Mouse (Mus musculus) hindbrain, embryonic 10.5 days (tissue): Measurements from ENCODE around the gene Gm11214. TPM values are rescaled to one million over a fixed set of nuclear protein-coding genes. Genes with fewer than 3 reads are reported as not detected.

Source experiments
- DNase-seq: peaks from one replicate; pipeline ENCODE4 v3.0.0-alpha.2; 2017; ENCODE audit warnings: low spot score
- H3K27ac ChIP-seq: fragments of 300-500 bp; sonication (generic); 2 replicates; pipeline ENCODE4 v1.5.1; 2016; ENCODE audit warnings: mild to moderate bottlenecking, moderate library complexity
- H3K27me3 ChIP-seq: fragments of 300-500 bp; sonication (generic); 2 replicates; pipeline ENCODE4 v1.6.1; 2016; ENCODE audit warnings: mild to moderate bottlenecking; ENCODE audit not compliant: poor library complexity, insufficient read depth, severe bottlenecking
- H3K36me3 ChIP-seq: fragments of 300-500 bp; sonication (generic); 2 replicates; pipeline ENCODE4 v1.6.1; 2016; ENCODE audit warnings: mild to moderate bottlenecking, moderate library complexity
- H3K4me1 ChIP-seq: fragments of 300-500 bp; sonication (generic); replicated peaks from 2 replicates; pipeline ENCODE4 v1.6.1; 2016; ENCODE audit warnings: mild to moderate bottlenecking
- H3K4me3 ChIP-seq: fragments of 300-500 bp; sonication (generic); 2 replicates; pipeline ENCODE4 v1.5.1; 2016; ENCODE audit warnings: mild to moderate bottlenecking, moderate library complexity
- H3K9me3 ChIP-seq: fragments of 300-500 bp; sonication (generic); 2 replicates; pipeline ENCODE4 v1.6.1; 2016; ENCODE audit warnings: mild to moderate bottlenecking, moderate library complexity
- WGBS: fragments of 180-500 bp; shearing (Covaris S2); methylation state at CpG from one replicate; pipeline ENCODE4 v1.1.7; 2016; 5-methylcytosine and 5-hydroxymethylcytosine counted together
- polyA plus RNA-seq: library from polyadenylated mRNA; unstranded; fragments of >200 nt; fragmentation: Nextera tagmentation; extraction: Ambion mirVana; gene quantifications from 2 replicates; pipeline ENCODE4 v1.2.1, GENCODE M21; 2016

The Gm11214 gene
- polyA plus RNA-seq, result not detected in 2 replicates

GRCm38 (mm10) chr4:63663279-63663678 is at the start of gene Gm11214:
Gm11214 (minus strand) TSS chr4:63663379.
- 0 out of 2 replicates have a peak, but pooled peaks cover 4% of the 10 kb centered on the region for H3K4me1 ChIP-seq
- H3K4me3 ChIP-seq, result no peak within 1 kb of the TSS
- no peaks in the 10 kb centered on the region for H3K36me3 ChIP-seq
- H3K27ac ChIP-seq, result no peak within 1 kb of the TSS
- peak; percentile 6 for DNase-seq
- WGBS, result 92% methylated on average over 6 of the region's 6 CpGs
- peaks cover 12% of the 10 kb centered on the region; the same call in 1 of the 2 replicates for H3K27me3 ChIP-seq
- no peaks in the 10 kb centered on the region for H3K9me3 ChIP-seq

- WGBS, result 89% methylated on average over 5 of the region's 5 CpGs
- no peak overlapping the region for H3K27ac ChIP-seq
Observed at GRCm38 (mm10) chr4:63711886-63712285, 48.7 kb upstream of the Gm11214 start.

GRCm38 (mm10) chr4:63710431-63711220 is 47.4 kb upstream of the Gm11214 start:
- H3K27me3 ChIP-seq, result no peaks in the 10 kb centered on the region
- H3K4me1 ChIP-seq, result no peaks in the 10 kb centered on the region
- H3K4me3 ChIP-seq, result no peak overlapping the region
- no peak for DNase-seq
- 59% methylated on average over 8 of the region's 8 CpGs for WGBS
- H3K9me3 ChIP-seq, result no peaks in the 10 kb centered on the region
- no peaks in the 10 kb centered on the region for H3K36me3 ChIP-seq
- H3K27ac ChIP-seq, result no peak overlapping the region

More at GRCm38 (mm10) chr4:63711886-63712285, 48.7 kb upstream of the Gm11214 start:
- Histone ChIP-seq H3K36me3 (no peaks in the 10 kb centered on the region), H3K4me3 (no peak overlapping the region), H3K27me3 (no peaks in the 10 kb centered on the region), H3K9me3 (no peaks in the 10 kb centered on the region), H3K4me1 (no peaks in the 10 kb centered on the region)
- no peak for DNase-seq

DNA sequence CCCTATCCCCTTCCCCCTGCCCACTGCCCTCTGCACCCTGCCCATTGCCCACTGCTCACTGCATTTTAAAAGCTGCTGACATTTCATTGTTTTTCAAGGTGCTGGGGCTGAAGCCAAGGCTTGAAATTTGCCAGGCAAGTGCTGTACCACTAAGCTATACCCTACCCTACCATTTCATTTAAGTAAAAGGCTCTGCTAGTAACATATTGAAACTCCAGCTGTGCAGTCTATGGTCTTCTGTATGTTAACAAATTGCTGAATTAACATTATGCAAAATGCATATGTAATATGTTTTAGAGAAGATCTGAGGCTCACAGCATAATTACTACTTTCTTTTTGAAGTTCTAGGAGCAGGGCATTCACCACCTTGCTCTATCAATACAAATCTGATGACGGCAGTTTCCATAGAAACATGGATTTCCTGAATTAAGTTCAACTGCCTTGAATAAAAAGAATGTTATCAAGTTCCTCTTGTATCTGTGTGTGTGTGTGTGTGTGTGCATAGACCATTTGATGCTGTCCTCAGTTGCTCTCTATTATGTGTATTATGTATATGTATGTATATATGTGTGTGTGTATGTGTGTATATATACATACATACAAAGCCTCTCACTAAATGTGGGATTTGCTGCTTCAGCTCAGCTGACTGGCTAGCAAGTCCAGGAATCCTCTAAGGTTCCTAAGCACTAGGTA is 43.2 kb upstream of the Gm11214 start:
- WGBS, result 85% methylated on average over 1 of the region's 1 CpGs
- H3K4me1 ChIP-seq, result no peaks in the 10 kb centered on the region
- H3K36me3 ChIP-seq, result no peaks in the 10 kb centered on the region
- no peaks in the 10 kb centered on the region for H3K27me3 ChIP-seq
- H3K9me3 ChIP-seq, result no peaks in the 10 kb centered on the region
- no peak for DNase-seq
- H3K4me3 ChIP-seq, result no peak overlapping the region
- no peak overlapping the region for H3K27ac ChIP-seq

GRCm38 (mm10) chr4:63704232-63704631 is 41.1 kb upstream of the Gm11214 start:
- 81% methylated on average over 5 of the region's 5 CpGs for WGBS

GRCm38 (mm10) chr4:63703686-63704085 is 40.5 kb upstream of the Gm11214 start:
- WGBS, result 94% methylated on average over 2 of the region's 2 CpGs
- Histone ChIP-seq H3K9me3 (no peaks in the 10 kb centered on the region), H3K27ac (no peak overlapping the region), H3K27me3 (no peaks in the 10 kb centered on the region), H3K36me3 (no peaks in the 10 kb centered on the region), H3K4me3 (no peak overlapping the region), H3K4me1 (no peaks in the 10 kb centered on the region; the same call in 1 of the 2 replicates)
- DNase-seq, result no peak

More at GRCm38 (mm10) chr4:63704232-63704631, 41.1 kb upstream of the Gm11214 start:
- H3K4me1 ChIP-seq, result no peaks in the 10 kb centered on the region; the same call in 1 of the 2 replicates
- no peaks in the 10 kb centered on the region for H3K27me3 ChIP-seq
- H3K27ac ChIP-seq, result no peak overlapping the region
- no peaks in the 10 kb centered on the region for H3K36me3 ChIP-seq
- no peaks in the 10 kb centered on the region for H3K9me3 ChIP-seq
- no peak overlapping the region for H3K4me3 ChIP-seq
- DNase-seq, result no peak

DNA sequence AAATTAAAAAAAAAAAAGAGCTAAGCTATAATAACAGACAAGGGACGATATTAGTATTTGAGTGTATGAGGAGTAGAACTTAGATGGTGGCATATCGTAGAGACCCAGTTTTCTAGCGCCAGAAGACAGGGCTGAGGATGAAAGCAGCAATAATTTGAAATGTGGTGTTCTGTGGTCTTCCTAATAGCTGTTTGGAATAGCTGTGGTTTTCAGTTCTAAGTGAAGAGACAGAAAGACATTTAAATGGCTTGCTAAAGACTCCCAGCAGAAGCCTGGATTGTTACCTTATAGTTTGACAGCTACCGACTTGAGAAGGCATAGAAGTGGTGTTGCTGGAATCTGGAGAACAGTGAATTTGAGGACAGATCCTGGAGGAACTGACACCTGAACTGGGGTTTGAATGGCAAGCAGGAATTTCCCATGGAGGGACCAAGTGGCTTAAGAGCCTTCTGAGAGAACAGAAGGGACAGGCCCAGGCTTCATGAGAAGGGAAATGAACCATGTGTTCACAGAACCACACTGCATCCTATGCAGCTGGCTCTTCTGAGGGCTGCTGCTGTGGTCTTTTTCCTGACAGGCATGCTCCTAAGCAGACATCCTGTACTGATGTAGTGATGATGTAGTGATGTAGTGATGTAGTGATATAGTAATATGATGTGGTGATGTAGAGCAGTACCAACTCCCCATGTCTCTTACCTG is 39.0 kb upstream of the Gm11214 start:
- Histone ChIP-seq H3K4me3 (no peak overlapping the region), H3K27me3 (no peaks in the 10 kb centered on the region), H3K36me3 (no peaks in the 10 kb centered on the region), H3K9me3 (no peaks in the 10 kb centered on the region), H3K27ac (no peak overlapping the region), H3K4me1 (no peaks in the 10 kb centered on the region; the same call in 1 of the 2 replicates)
- WGBS, result 91% methylated on average over 4 of the region's 4 CpGs
- no peak for DNase-seq

- Histone ChIP-seq H3K27me3 (no peaks in the 10 kb centered on the region), H3K4me1 (no peaks in the 10 kb centered on the region; the same call in 1 of the 2 replicates), H3K9me3 (no peaks in the 10 kb centered on the region), H3K36me3 (no peaks in the 10 kb centered on the region), H3K27ac (no peak overlapping the region), H3K4me3 (no peak overlapping the region)
- DNase-seq, result no peak
- 84% methylated on average over 3 of the region's 3 CpGs for WGBS
Observed at GRCm38 (mm10) chr4:63699749-63700148, 36.6 kb upstream of the Gm11214 start.

- no peak for DNase-seq
- no peak overlapping the region for H3K4me3 ChIP-seq
- WGBS, result 89% methylated on average over 4 of the region's 4 CpGs
- H3K36me3 ChIP-seq, result no peaks in the 10 kb centered on the region
- H3K9me3 ChIP-seq, result no peaks in the 10 kb centered on the region
- no peak overlapping the region for H3K27ac ChIP-seq
- no peaks in the 10 kb centered on the region for H3K27me3 ChIP-seq
- H3K4me1 ChIP-seq, result no peaks in the 10 kb centered on the region; the same call in 1 of the 2 replicates
Observed at GRCm38 (mm10) chr4:63696921-63697320, 33.7 kb upstream of the Gm11214 start.

DNA sequence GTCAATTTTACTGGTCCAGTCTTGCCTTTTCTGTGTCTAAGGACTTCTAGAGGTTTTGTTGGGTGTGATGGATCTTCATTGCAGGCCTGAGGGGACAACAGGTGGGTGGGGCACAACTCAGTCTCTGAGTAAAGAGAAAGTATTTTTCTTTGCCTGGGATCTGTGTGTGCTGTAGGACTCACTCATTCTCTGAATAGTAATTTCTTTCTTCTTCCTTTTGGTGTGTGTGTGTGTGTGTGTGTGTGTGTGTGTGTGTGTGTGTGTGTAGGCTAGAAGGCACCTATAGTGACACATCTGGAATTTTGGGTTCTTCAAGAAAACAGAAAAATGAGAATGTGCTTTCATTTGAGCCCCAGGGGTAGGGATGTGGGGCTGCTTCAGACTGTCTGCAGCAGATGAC is 29.2 kb upstream of the Gm11214 start:
- no peaks in the 10 kb centered on the region for H3K4me1 ChIP-seq
- no peaks in the 10 kb centered on the region for H3K36me3 ChIP-seq
- no peak overlapping the region for H3K27ac ChIP-seq
- no peaks in the 10 kb centered on the region for H3K9me3 ChIP-seq
- no peaks in the 10 kb centered on the region for H3K27me3 ChIP-seq
- no peak overlapping the region for H3K4me3 ChIP-seq
- DNase-seq, result no peak

GRCm38 (mm10) chr4:63687429-63687828 is 24.2 kb upstream of the Gm11214 start:
- no peak for DNase-seq
- H3K4me1 ChIP-seq, result no peaks in the 10 kb centered on the region
- H3K27ac ChIP-seq, result no peak overlapping the region
- H3K9me3 ChIP-seq, result no peaks in the 10 kb centered on the region
- no peaks in the 10 kb centered on the region for H3K36me3 ChIP-seq
- H3K4me3 ChIP-seq, result no peak overlapping the region
- WGBS, result 84% methylated on average over 8 of the region's 8 CpGs
- H3K27me3 ChIP-seq, result no peaks in the 10 kb centered on the region

DNA sequence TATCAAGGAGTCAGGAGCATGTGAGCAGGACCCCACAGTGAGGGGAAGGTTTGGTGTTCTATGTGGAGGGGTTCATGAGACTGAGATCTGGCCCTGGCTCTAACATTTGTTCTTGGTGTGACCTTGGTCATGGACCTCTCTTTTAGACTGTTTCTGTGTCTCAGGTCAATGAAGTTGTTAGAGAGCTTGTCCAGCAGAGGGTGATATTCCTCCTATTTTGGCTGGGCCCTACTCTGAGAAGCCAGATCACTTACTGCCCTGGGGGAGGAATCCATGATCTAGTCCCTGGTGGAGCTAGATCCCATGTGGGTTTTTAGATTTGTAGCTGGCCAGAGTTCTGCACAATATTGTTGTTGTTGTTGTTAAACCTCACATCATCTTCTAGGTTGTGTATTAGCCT is 23.0 kb upstream of the Gm11214 start:
- DNase-seq, result peak; percentile 12
- Histone ChIP-seq H3K9me3 (no peaks in the 10 kb centered on the region), H3K4me1 (no peaks in the 10 kb centered on the region), H3K27me3 (no peaks in the 10 kb centered on the region), H3K36me3 (no peaks in the 10 kb centered on the region), H3K4me3 (no peak overlapping the region), H3K27ac (no peak overlapping the region)

GRCm38 (mm10) chr4:63685253-63685525 is 22.0 kb upstream of the Gm11214 start:
- no peaks in the 10 kb centered on the region for H3K9me3 ChIP-seq
- no peaks in the 10 kb centered on the region for H3K4me1 ChIP-seq
- H3K27me3 ChIP-seq, result no peaks in the 10 kb centered on the region
- WGBS, result 55% methylated on average over 4 of the region's 4 CpGs
- no peaks in the 10 kb centered on the region for H3K36me3 ChIP-seq
- no peak overlapping the region for H3K4me3 ChIP-seq
- no peak overlapping the region for H3K27ac ChIP-seq
- DNase-seq, result no peak
